Mouse (Mus musculus) erythroid progenitor cell, adult 5-6 weeks (primary cell): Measurements from ENCODE around the gene Rps12-ps3. TPM values are rescaled to one million over a fixed set of nuclear protein-coding genes. Genes with fewer than 3 reads are reported as not detected.

Source experiments
- ATAC-seq: replicated peaks from 2 replicates; pipeline ENCODE4 v1.8.0; 2016; ENCODE audit warnings: moderate number of reproducible peaks, mild to moderate bottlenecking, moderate TSS enrichment, inconsistent platforms; ENCODE audit not compliant: poor library complexity, low FRiP score, severe bottlenecking
- total RNA-seq, 2 experiments: library from RNA; stranded (forward) in 1 of 2; stranded (reverse) in 1 of 2; fragments of 150-400 nt in 1 of 2; fragments of 186-747, 209-891 nt in 1 of 2; gene quantifications; 2 replicates each; pipeline versions ENCODE4 v1.2.3 to v1.2.4; 2015 to 2017; ENCODE audit warnings: low replicate concordance in 2 of 2

The Rps12-ps3 gene
- total RNA-seq, 2 experiments from 2014 or later = 186 to 202 TPM

- ATAC-seq = no peak
These were observed 28.3 kb downstream of the Rps12-ps3 start for GRCm38 (mm10) chr19:59350273-59350903.

- ATAC-seq = no peak
These were observed 29.2 kb downstream of the Rps12-ps3 start for GRCm38 (mm10) chr19:59351151-59351889.

- no peak for ATAC-seq
These were observed 30.7 kb downstream of the Rps12-ps3 start for GRCm38 (mm10) chr19:59352760-59353159.

GRCm38 (mm10) chr19:59354906-59355305, 32.8 kb downstream of the Rps12-ps3 start:
- no peak for ATAC-seq

GRCm38 (mm10) chr19:59356388-59356787, 34.3 kb downstream of the Rps12-ps3 start:
- ATAC-seq = no peak

GRCm38 (mm10) chr19:59356843-59357595, 34.9 kb downstream of the Rps12-ps3 start:
- peak; percentile 60 for ATAC-seq

GRCm38 (mm10) chr19:59357878-59358277, 35.8 kb downstream of the Rps12-ps3 start:
- ATAC-seq = no peak

- ATAC-seq = peak; percentile 32
These were observed 37.1 kb downstream of the Rps12-ps3 start for GRCm38 (mm10) chr19:59359202-59359601.

- ATAC-seq = peak; percentile 89
These were observed 38.4 kb downstream of the Rps12-ps3 start for GRCm38 (mm10) chr19:59360486-59360896.

- no peak for ATAC-seq
These were observed 40.6 kb downstream of the Rps12-ps3 start for GRCm38 (mm10) chr19:59362646-59363045.

- 0 out of 2 replicates have a peak, but pooled peaks have one; percentile 38 for ATAC-seq
These were observed 41.6 kb downstream of the Rps12-ps3 start for GRCm38 (mm10) chr19:59363666-59364065.

GRCm38 (mm10) chr19:59366724-59367123, 44.6 kb downstream of the Rps12-ps3 start:
- ATAC-seq = no peak

GRCm38 (mm10) chr19:59367892-59368291, 45.8 kb downstream of the Rps12-ps3 start:
- ATAC-seq = no peak

- ATAC-seq = no peak
These were observed 48.9 kb downstream of the Rps12-ps3 start for GRCm38 (mm10) chr19:59371016-59371415.

Other genes with a start within 250 kb of the Rps12-ps3 start
- gene Shtn1, start 246.2 kb upstream of the Rps12-ps3 start, total RNA-seq (2015; ENCODE audit: low replicate concordance) = not detected in 2 replicates
- 0.38 and 0.77 TPM in 2 replicates for gene Shtn1, start 246.2 kb upstream of the Rps12-ps3 start, total RNA-seq (2017; ENCODE audit: low replicate concordance)
- gene Vax1, start 152.2 kb upstream of the Rps12-ps3 start, total RNA-seq (2015; ENCODE audit: low replicate concordance) = not detected in 2 replicates
- not detected in 2 replicates for gene Vax1, start 152.2 kb upstream of the Rps12-ps3 start, total RNA-seq (2017; ENCODE audit: low replicate concordance)
- not detected in 2 replicates for gene Kcnk18, start 103.1 kb upstream of the Rps12-ps3 start, total RNA-seq (2015; ENCODE audit: low replicate concordance)
- not detected in 2 replicates for gene Kcnk18, start 103.1 kb upstream of the Rps12-ps3 start, total RNA-seq (2017; ENCODE audit: low replicate concordance)
- gene Slc18a2, start 61.4 kb upstream of the Rps12-ps3 start, total RNA-seq (2015; ENCODE audit: low replicate concordance) = 2.1 and 2.9 TPM in 2 replicates
- 0.23 and 1.0 TPM in 2 replicates for gene Slc18a2, start 61.4 kb upstream of the Rps12-ps3 start, total RNA-seq (2017; ENCODE audit: low replicate concordance)
- 41.8 and 55.3 TPM in 2 replicates for gene Pdzd8, start 23.5 kb downstream of the Rps12-ps3 start, total RNA-seq (2015; ENCODE audit: low replicate concordance)
- gene Pdzd8, start 23.5 kb downstream of the Rps12-ps3 start, total RNA-seq (2017; ENCODE audit: low replicate concordance) = 51.1 and 56.0 TPM in 2 replicates
- not detected in 2 replicates for gene Emx2, start 136.1 kb downstream of the Rps12-ps3 start, total RNA-seq (2015; ENCODE audit: low replicate concordance)
- not detected in 2 replicates for gene Emx2, start 136.1 kb downstream of the Rps12-ps3 start, total RNA-seq (2017; ENCODE audit: low replicate concordance)